Comparison of ENCODE assay signal across 20 mouse cellular contexts in genomic region chr5:45593276-45593675, GRCm38 (mm10). TPM values are rescaled to one million over a fixed set of nuclear protein-coding genes. Genes with fewer than 3 reads are reported as not detected.
"Had no signal": no experiment of that assay in that cellular context is flagged by ENCODE, and none has a peak within 500 bp of the region (broad histone marks: within the 10 kb centered on the region; RNA-seq: fewer than 3 reads in every experiment).

No protein-coding gene starts in this region.

- H3K4me1 ChIP-seq: midbrain, embryonic 10.5 days; midbrain, embryonic 13.5 days; midbrain, embryonic 15.5 days; neural tube, embryonic 13.5 days; neural tube, embryonic 15.5 days had no signal

- ATAC-seq: midbrain, embryonic 13.5 days; midbrain, embryonic 15.5 days had no signal

- H3K4me2 ChIP-seq: lung, embryonic 14.5 days; midbrain, embryonic 13.5 days; midbrain, embryonic 15.5 days; neural tube, embryonic 13.5 days; neural tube, embryonic 15.5 days had no signal

- H3K9ac ChIP-seq: lung, embryonic 14.5 days; midbrain, embryonic 13.5 days; midbrain, embryonic 15.5 days; neural tube, embryonic 13.5 days; neural tube, embryonic 15.5 days had no signal

- H3K9me3 ChIP-seq: midbrain, embryonic 10.5 days; midbrain, embryonic 13.5 days; midbrain, embryonic 15.5 days; neural tube, embryonic 13.5 days; neural tube, embryonic 15.5 days had no signal

- H3K27ac ChIP-seq: midbrain, embryonic 10.5 days; midbrain, embryonic 13.5 days; midbrain, embryonic 15.5 days; neural tube, embryonic 13.5 days; neural tube, embryonic 15.5 days had no signal

- H3K4me3 ChIP-seq: midbrain, embryonic 10.5 days; midbrain, embryonic 13.5 days; midbrain, embryonic 15.5 days; myocyte; neural tube, embryonic 13.5 days; neural tube, embryonic 15.5 days had no signal

- H3K27me3 ChIP-seq: midbrain, embryonic 13.5 days; midbrain, embryonic 15.5 days; neural tube, embryonic 13.5 days; neural tube, embryonic 15.5 days had no signal

- DNase-seq: lung, adult 18-20 months; lung, embryonic 14.5 days; lung, postnatal 10 days; lung, postnatal 4 days; retina, postnatal 1 day; right cerebral cortex, adult 18-20 months; right cerebral cortex, postnatal 25 days; right cerebral cortex, postnatal 4 days; spleen, adult 18-20 months; thymus, adult 18-20 months; thymus, postnatal 14 days; thymus, postnatal 36 days had no signal

- H3K36me3 ChIP-seq: midbrain, embryonic 10.5 days; midbrain, embryonic 13.5 days; midbrain, embryonic 15.5 days; neural tube, embryonic 13.5 days; neural tube, embryonic 15.5 days had no signal

RNA-seq across cellular contexts. Expression of gene Fam184b, which starts 46.1 kb away (rescaled TPM):
- total RNA-seq: megakaryocyte, adult 5-6 weeks; megakaryocyte-erythroid progenitor cell, adult 5-6 weeks had no signal
